Comparison of ENCODE assay signal across 13 mouse cellular contexts in genomic region chr7:144198491-144198890, GRCm38 (mm10).
"Had no signal": no experiment of that assay in that cellular context is flagged by ENCODE, and none has a peak within 500 bp of the region (broad histone marks: within the 10 kb centered on the region; RNA-seq: fewer than 3 reads in every experiment).

No protein-coding gene starts in this region.

- DNase-seq: gastrocnemius, adult 2 months; gastrocnemius, postnatal 10 days; gastrocnemius, postnatal 25 days; heart, adult 18-20 months; heart, postnatal 10 days; heart, postnatal 4 days; kidney, adult 18-20 months; kidney, adult 8-10 months; kidney, postnatal 14 days; kidney, postnatal 36 days; layer of hippocampus, adult 9-11 months; layer of hippocampus, postnatal 36 days; left cerebral cortex, postnatal 4 days had no signal
